Mouse (Mus musculus): ENCODE results near the gene Ddx27.
"Not testable (repeated sequence)": the region's sequence is repeated elsewhere in the genome, so short reads cannot be mapped to it uniquely, and the experiment has no call there.

The Ddx27 gene

GRCm38 (mm10) chr2:167014702-167015381, at the start of gene Ddx27:
Gene Ddx27 (plus strand): TSS chr2:167015193.
- DNase-seq (ENCODE audit: low spot score), result peak; percentile 95

- DNase-seq (ENCODE audit: low spot score), result no peak
Measured at GRCm38 (mm10) chr2:166973153-166973552, 41.8 kb upstream of the Ddx27 start.

- no peak for DNase-seq (ENCODE audit: low spot score)
Measured at GRCm38 (mm10) chr2:166974177-166974872, 40.7 kb upstream of the Ddx27 start.

- DNase-seq (ENCODE audit: low spot score), result no peak
Measured at GRCm38 (mm10) chr2:166976356-166976755, 38.6 kb upstream of the Ddx27 start.

GRCm38 (mm10) chr2:166977490-166977889, 37.5 kb upstream of the Ddx27 start:
- no peak for DNase-seq (ENCODE audit: low spot score)

- no peak for DNase-seq (ENCODE audit: low spot score)
Measured at GRCm38 (mm10) chr2:166980161-166980560, 34.8 kb upstream of the Ddx27 start.

- no peak for DNase-seq (ENCODE audit: low spot score)
Measured at GRCm38 (mm10) chr2:166983351-166983894, 31.6 kb upstream of the Ddx27 start.

- no peak for DNase-seq (ENCODE audit: low spot score)
Measured at GRCm38 (mm10) chr2:166990861-166991260, 24.1 kb upstream of the Ddx27 start.

- no peak for DNase-seq (ENCODE audit: low spot score)
Measured at GRCm38 (mm10) chr2:166991945-166992344, 23.0 kb upstream of the Ddx27 start.

- peak; percentile 12 for DNase-seq (ENCODE audit: low spot score)
Measured at GRCm38 (mm10) chr2:166995021-166995795, 19.8 kb upstream of the Ddx27 start.

GRCm38 (mm10) chr2:166995796-166996532, 19.0 kb upstream of the Ddx27 start, which contains the start of gene Stau1:
Gene Stau1 (minus strand): TSS chr2:166996299.
- peak; percentile 86 for DNase-seq (ENCODE audit: low spot score)

- DNase-seq (ENCODE audit: low spot score), result no peak
Measured at GRCm38 (mm10) chr2:166996533-166996894, 18.5 kb upstream of the Ddx27 start.

- DNase-seq (ENCODE audit: low spot score), result no peak
Measured at GRCm38 (mm10) chr2:167001486-167001885, 13.5 kb upstream of the Ddx27 start.

- DNase-seq (ENCODE audit: low spot score), result peak; percentile 46
Measured at GRCm38 (mm10) chr2:167004099-167004854, 10.7 kb upstream of the Ddx27 start.

- no peak for DNase-seq (ENCODE audit: low spot score)
Measured at GRCm38 (mm10) chr2:167006355-167006754, 8.6 kb upstream of the Ddx27 start.

- no peak for DNase-seq (ENCODE audit: low spot score)
Measured at GRCm38 (mm10) chr2:167007001-167007491, 7.9 kb upstream of the Ddx27 start.

- not testable (repeated sequence) for DNase-seq (ENCODE audit: low spot score)
Measured at GRCm38 (mm10) chr2:167007565-167007964, 7.4 kb upstream of the Ddx27 start.

- DNase-seq (ENCODE audit: low spot score), result no peak
Measured at GRCm38 (mm10) chr2:167009483-167009882, 5.5 kb upstream of the Ddx27 start.

GRCm38 (mm10) chr2:167010546-167010945, 4.4 kb upstream of the Ddx27 start:
- no peak for DNase-seq (ENCODE audit: low spot score)

GRCm38 (mm10) chr2:167015382-167015718, 357 bp downstream of the Ddx27 start:
- DNase-seq (ENCODE audit: low spot score), result no peak

GRCm38 (mm10) chr2:167019396-167019795, 4.4 kb downstream of the Ddx27 start:
- no peak for DNase-seq (ENCODE audit: low spot score)
